Mouse (Mus musculus) intestine, embryonic 16.5 days (tissue): ENCODE measurements around the gene Tulp2. TPM values are rescaled to one million over a fixed set of nuclear protein-coding genes. Genes with fewer than 3 reads are reported as not detected.

Experiments
- ATAC-seq: fragments of 200-750 bp; cut with Nextera tagmentation; 2 replicates; pipeline ENCODE4 v1.8.0; 2017; ENCODE audit warnings: moderate TSS enrichment, moderate library complexity
- H3K27ac ChIP-seq: fragments of 300-500 bp; sonication (generic); 2 replicates; pipeline ENCODE4 v1.5.1; 2014; ENCODE audit warnings: mild to moderate bottlenecking, low read length
- H3K27me3 ChIP-seq: fragments of 300-500 bp; sonication (generic); replicated peaks from 2 replicates; pipeline ENCODE4 v1.6.1; 2014; ENCODE audit warnings: low read length, control low read depth, mixed read lengths; ENCODE audit not compliant: control insufficient read depth, insufficient read depth
- H3K36me3 ChIP-seq: fragments of 300-500 bp; sonication (generic); 2 replicates; pipeline ENCODE4 v1.6.1; 2014; ENCODE audit warnings: low read length, control low read depth; ENCODE audit not compliant: control insufficient read depth, insufficient read depth
- H3K4me1 ChIP-seq: fragments of 300-500 bp; sonication (generic); 2 replicates; pipeline ENCODE4 v1.6.1; 2014; ENCODE audit warnings: low read length, control low read depth, mixed read lengths; ENCODE audit not compliant: control insufficient read depth, insufficient read depth
- H3K4me2 ChIP-seq: fragments of 300-500 bp; sonication (generic); 2 replicates; pipeline ENCODE4 v1.6.1; 2014; ENCODE audit warnings: low read depth, low read length, control low read depth
- H3K4me3 ChIP-seq: fragments of 300-500 bp; sonication (generic); 2 replicates; pipeline ENCODE4 v1.5.1; 2014; ENCODE audit warnings: mild to moderate bottlenecking, low read length
- H3K9ac ChIP-seq: fragments of 300-500 bp; sonication (generic); 2 replicates; pipeline ENCODE4 v1.6.1; 2014; ENCODE audit warnings: low read depth, low read length
- H3K9me3 ChIP-seq: fragments of 300-500 bp; sonication (generic); 2 replicates; pipeline ENCODE4 v1.6.1; 2016; ENCODE audit warnings: low read length, control low read depth; ENCODE audit not compliant: control insufficient read depth
- WGBS: fragments of 180-500 bp; shearing (Covaris S2); extraction: QIAGEN DNeasy Blood & Tissue Kit; methylation state at CpG from one replicate; pipeline ENCODE4 v1.1.7; 2014; 5-methylcytosine and 5-hydroxymethylcytosine counted together
- polyA plus RNA-seq: library from polyadenylated mRNA; unstranded; fragments of >200 nt; fragmentation: Nextera tagmentation; extraction: Ambion mirVana; gene quantifications from 2 replicates; pipeline ENCODE4 v1.2.1, GENCODE M21; 2015

The Tulp2 gene
- polyA plus RNA-seq, 1 experiment from 2014 or later: 0.93 TPM

DNA sequence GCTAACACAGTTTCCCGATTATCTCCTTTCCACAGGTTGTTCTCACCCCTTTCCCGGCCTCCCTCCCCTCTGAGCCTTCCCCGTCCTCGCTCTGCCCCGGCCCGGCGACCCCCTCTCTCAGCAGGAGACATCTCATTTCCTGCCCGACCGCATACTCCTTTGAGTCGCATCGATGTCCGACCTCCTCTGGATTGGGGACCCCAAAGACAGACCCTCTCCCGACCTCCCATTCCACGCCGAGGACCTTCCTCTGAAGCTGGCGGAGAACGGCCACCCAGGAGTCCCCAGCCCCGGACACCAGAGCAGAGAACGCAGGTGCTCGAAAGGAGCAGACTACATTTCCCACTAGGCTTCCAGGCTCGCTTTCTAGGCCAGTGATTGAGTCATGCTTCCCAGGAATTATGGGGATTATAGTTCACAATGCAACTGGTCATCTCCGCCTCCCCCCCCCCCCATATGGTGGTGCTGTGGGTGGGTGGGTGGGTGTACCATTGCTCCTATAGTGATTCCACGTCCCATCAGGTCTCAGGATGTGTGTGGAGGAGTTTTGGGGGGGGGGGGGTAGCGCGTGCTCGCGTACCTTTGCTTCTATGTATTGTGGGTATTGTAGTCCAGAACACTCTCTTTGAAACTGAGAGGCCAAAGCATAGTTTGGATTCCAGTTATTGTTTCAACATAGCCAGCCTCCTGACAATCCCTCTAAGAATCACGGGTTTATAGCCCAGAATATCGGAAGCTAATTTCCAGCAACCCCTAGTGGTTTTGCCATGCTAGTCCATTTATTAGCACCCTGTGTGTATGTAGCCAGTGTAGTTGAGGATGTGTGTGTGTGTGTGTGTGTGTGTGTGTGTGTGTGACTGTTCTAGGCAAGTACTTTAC is 56.7 kb downstream of the Tulp2 start:
- Histone ChIP-seq H3K9ac (peak overlapping the region; percentile 71), H3K4me3 (peak overlapping the region; percentile 60), H3K4me2 (peak overlapping the region; percentile 83), H3K36me3 (no peaks in the 10 kb centered on the region), H3K4me1 (peaks cover 6% of the 10 kb centered on the region), H3K27ac (no peak overlapping the region), H3K9me3 (no peaks in the 10 kb centered on the region), H3K27me3 (no peaks in the 10 kb centered on the region)
- ATAC-seq: peak; percentile 87
- 2% methylated on average over 28 of the region's 29 CpGs for WGBS

- ATAC-seq: peak; percentile 13; the same call in 1 of the 2 replicates
- H3K4me2 ChIP-seq: no peak overlapping the region
These were observed 57.4 kb downstream of the Tulp2 start for GRCm38 (mm10) chr7:45539095-45539494.

DNA sequence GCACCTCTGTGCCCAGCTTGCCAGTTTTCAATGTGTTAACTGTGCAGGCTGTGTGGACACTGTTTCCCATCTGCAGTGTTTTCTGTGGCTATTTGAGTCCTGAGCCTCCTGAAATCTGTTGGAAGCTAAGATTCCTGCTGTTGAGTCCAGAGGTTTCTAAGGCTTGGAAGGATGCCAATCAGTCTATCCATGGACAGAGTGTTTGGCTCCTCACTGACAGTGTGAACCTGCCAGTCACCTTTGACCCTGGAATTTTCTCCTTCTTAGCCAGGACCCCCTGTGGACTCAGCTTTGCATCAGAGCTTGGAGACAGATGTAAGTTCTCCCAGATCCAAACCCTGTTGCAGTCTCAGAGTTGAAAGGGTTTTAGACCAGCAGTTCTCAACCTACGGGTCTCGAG is 58.5 kb downstream of the Tulp2 start:
- Histone ChIP-seq H3K36me3 (no peaks in the 10 kb centered on the region), H3K4me1 (peaks cover 6% of the 10 kb centered on the region), H3K27me3 (no peaks in the 10 kb centered on the region), H3K9me3 (no peaks in the 10 kb centered on the region), H3K4me3 (no peak overlapping the region), H3K27ac (no peak overlapping the region), H3K4me2 (no peak overlapping the region), H3K9ac (no peak overlapping the region)
- WGBS: 74% methylated on average over 2 of the region's 2 CpGs
- no peak for ATAC-seq

More at GRCm38 (mm10) chr7:45539095-45539494, 57.4 kb downstream of the Tulp2 start:
- no peak overlapping the region for H3K9ac ChIP-seq
- H3K4me1 ChIP-seq: peaks cover 6% of the 10 kb centered on the region
- no peaks in the 10 kb centered on the region for H3K27me3 ChIP-seq
- no peak overlapping the region for H3K4me3 ChIP-seq
- H3K27ac ChIP-seq: no peak overlapping the region
- WGBS: 91% methylated on average over 3 of the region's 3 CpGs
- H3K9me3 ChIP-seq: no peaks in the 10 kb centered on the region
- H3K36me3 ChIP-seq: no peaks in the 10 kb centered on the region

DNA sequence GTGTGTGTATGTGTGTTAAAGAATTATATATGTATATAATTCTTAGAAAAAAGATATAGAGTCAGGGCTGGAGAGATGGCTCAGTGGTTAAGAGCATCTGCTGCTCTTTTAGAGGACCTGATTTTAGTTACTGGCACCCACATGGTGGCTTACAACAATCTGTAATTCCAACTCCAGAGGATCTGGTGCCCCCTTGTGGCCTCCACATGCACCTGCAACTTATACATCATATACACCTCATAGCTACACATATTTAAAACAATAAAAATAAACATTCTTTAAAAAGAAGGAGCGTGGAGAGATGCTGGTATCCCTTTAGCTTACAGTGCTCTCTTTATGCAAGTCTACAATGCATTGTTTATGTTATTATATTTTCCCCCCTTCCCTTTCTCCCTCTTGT is 62.8 kb downstream of the Tulp2 start:
- Histone ChIP-seq H3K4me3 (no peak overlapping the region), H3K27ac (no peak overlapping the region), H3K9ac (no peak overlapping the region), H3K9me3 (no peaks in the 10 kb centered on the region), H3K36me3 (no peaks in the 10 kb centered on the region), H3K4me2 (no peak overlapping the region), H3K27me3 (no peaks in the 10 kb centered on the region), H3K4me1 (no peaks in the 10 kb centered on the region)
- ATAC-seq: no peak
- WGBS: 89% methylated on average over 1 of the region's 1 CpGs

DNA sequence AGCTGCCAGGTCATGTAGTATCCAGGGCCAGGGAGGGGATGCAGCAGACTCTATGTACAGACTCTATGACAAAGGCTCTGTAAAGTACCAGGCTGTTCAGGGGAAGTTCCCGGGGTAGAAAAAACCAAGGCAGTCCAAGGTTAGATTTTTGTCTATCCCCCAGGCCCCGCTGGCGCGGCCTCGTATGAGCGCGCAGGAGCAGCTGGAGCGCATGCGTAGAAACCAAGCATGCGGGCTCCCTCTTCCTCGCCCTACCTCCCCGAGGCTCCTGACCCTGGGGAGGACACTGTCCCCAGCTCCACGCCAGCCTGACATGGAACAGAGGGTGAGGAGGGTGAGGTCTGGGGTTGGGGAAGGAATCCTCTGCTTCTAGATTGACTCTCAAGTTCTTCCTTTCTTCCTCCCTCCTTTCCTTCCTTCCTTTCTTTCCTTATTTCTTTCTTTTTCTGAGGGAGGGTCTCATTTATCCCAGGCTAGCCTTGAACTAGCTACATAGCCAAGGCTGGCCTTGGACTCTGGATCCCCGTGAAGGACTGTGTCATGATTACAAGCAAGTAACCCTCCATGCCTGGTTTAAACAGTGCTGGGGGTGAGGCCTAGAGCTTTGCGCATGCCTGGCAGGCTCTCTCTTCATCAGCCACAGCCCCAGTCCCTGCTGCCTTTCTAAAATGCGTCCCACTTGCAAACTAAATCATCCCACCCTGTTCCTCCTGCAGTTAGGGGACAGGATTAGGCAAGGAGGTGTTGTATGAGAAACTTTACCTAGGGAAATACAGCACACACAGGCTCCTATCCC is 68.2 kb downstream of the Tulp2 start:
- 91% methylated on average over 16 of the region's 16 CpGs for WGBS
- H3K36me3 ChIP-seq: no peaks in the 10 kb centered on the region
- H3K4me2 ChIP-seq: no peak overlapping the region
- H3K27ac ChIP-seq: no peak overlapping the region
- no peaks in the 10 kb centered on the region for H3K9me3 ChIP-seq
- no peaks in the 10 kb centered on the region for H3K27me3 ChIP-seq
- H3K4me3 ChIP-seq: no peak overlapping the region
- no peak for ATAC-seq
- no peak overlapping the region for H3K9ac ChIP-seq
- no peaks in the 10 kb centered on the region for H3K4me1 ChIP-seq

DNA sequence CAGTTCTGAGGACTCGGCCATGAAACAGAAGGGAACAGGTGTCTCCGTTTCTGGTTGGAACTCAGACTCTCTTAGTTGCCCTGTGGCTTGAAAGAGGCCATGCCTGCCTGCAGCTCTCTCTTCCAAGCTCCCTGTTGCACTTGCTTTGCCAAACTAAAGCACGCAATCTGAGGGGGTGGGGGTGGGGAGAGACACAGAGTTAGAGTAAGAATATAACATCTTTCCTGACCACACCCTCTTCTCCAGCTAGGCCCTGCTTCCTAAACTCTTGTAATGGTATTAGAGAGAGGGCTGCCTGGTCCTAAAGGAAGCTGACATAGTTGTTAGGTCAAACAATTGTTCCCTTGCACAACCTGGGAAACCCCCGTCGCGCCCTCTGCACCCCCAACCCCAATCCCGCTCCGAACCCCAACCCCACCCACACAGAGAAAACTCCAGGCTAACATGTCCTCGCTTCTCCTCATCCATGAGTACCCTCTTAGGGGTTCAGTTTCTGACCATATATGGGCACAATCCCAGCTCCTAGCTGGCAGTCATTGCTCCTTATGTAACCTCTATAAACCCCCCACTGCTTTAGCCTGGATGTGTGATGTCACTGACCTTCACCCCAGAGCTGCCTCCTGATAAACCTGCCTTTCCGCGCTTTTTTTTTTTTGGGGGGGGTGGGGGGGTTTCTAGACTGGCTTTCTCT is 69.3 kb downstream of the Tulp2 start:
- no peak overlapping the region for H3K27ac ChIP-seq
- 76% methylated on average over 11 of the region's 11 CpGs for WGBS
- H3K4me1 ChIP-seq: no peaks in the 10 kb centered on the region
- H3K4me3 ChIP-seq: no peak overlapping the region
- no peaks in the 10 kb centered on the region for H3K27me3 ChIP-seq
- H3K36me3 ChIP-seq: no peaks in the 10 kb centered on the region
- H3K9me3 ChIP-seq: no peaks in the 10 kb centered on the region
- H3K4me2 ChIP-seq: no peak overlapping the region
- no peak for ATAC-seq
- H3K9ac ChIP-seq: no peak overlapping the region

DNA sequence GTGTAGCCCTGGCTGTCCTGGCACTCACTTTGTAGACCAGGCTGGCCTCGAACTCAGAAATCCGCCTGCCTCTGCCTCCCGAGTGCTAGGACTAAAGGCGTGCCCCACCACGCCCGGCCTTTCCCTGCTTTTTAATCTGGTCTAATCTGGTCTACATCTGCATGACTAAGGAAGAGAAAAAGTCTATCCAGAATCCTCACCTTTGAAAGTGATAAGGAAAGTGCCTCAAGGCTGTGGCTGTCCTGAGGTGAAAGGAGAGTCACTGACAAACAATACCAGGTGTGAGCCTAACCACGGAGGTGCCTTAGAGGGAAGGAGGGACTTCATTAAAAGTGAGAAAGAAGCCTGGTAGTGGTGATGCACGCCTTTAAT is 69.8 kb downstream of the Tulp2 start:
- no peak overlapping the region for H3K27ac ChIP-seq
- no peak overlapping the region for H3K4me3 ChIP-seq
- H3K9ac ChIP-seq: no peak overlapping the region
- H3K9me3 ChIP-seq: no peaks in the 10 kb centered on the region
- no peaks in the 10 kb centered on the region for H3K36me3 ChIP-seq
- no peak for ATAC-seq
- H3K4me2 ChIP-seq: no peak overlapping the region
- no peaks in the 10 kb centered on the region for H3K27me3 ChIP-seq
- WGBS: 83% methylated on average over 8 of the region's 8 CpGs
- no peaks in the 10 kb centered on the region for H3K4me1 ChIP-seq

DNA sequence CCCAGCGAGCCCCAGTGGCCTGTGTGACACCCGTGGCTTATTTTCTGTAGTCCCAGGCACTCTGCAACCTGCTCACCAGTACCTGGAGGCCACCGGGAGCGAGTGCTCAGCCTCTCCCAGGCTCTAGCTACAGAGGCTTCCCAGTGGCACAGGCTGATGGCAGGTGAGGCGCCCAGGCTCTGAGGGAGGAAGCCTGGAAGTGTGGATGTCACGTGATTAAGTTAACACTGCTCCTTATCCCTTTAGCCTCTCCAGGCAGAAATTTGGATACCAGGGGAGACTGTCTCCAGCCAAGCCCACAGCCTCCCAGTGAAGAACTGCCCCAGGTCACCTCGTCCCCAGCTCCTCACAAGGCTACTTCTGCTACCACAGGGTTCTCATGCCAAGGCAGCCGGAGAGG is 71.8 kb downstream of the Tulp2 start:
- no peak for ATAC-seq
- Histone ChIP-seq H3K36me3 (no peaks in the 10 kb centered on the region), H3K4me3 (no peak overlapping the region), H3K27me3 (no peaks in the 10 kb centered on the region), H3K9ac (no peak overlapping the region), H3K4me1 (0 out of 2 replicates have a peak, but pooled peaks cover under 1% of the 10 kb centered on the region), H3K27ac (no peak overlapping the region), H3K9me3 (no peaks in the 10 kb centered on the region), H3K4me2 (no peak overlapping the region)
- whole genome bisulfite sequencing: 68% methylated on average over 8 of the region's 8 CpGs

GRCm38 (mm10) chr7:45553990-45554389 is 72.3 kb downstream of the Tulp2 start:
- 93% methylated on average over 2 of the region's 2 CpGs for WGBS
- Histone ChIP-seq H3K9me3 (no peaks in the 10 kb centered on the region), H3K27ac (no peak overlapping the region), H3K27me3 (no peaks in the 10 kb centered on the region), H3K4me3 (no peak overlapping the region), H3K4me2 (no peak overlapping the region), H3K4me1 (0 out of 2 replicates have a peak, but pooled peaks cover 4% of the 10 kb centered on the region), H3K36me3 (no peaks in the 10 kb centered on the region), H3K9ac (no peak overlapping the region)
- no peak for ATAC-seq
